Mouse (Mus musculus): ENCODE measurements around the gene Lrmda. TPM values are rescaled to one million over a fixed set of nuclear protein-coding genes. Genes with fewer than 3 reads are reported as not detected.

Gene Lrmda
- polyA plus RNA-seq, 1 experiment from 2014 or later = 1.8 TPM

- no peak for TF ChIP-seq CTCF (IDR thresholded peaks at IDR 0.05; ENCODE audit: low read depth)
- Histone ChIP-seq H3K4me3 (ENCODE audit: low read depth, low read length) (no peak overlapping the region), H3K27me3 (replicated peaks; ENCODE audit: control insufficient read depth, insufficient read depth, low read length) (no peaks in the 10 kb centered on the region), H3K9me3 (ENCODE audit: control insufficient read depth) (no peaks in the 10 kb centered on the region), H3K27ac (ENCODE audit: low read depth, low read length) (no peak overlapping the region), H3K36me3 (ENCODE audit: control insufficient read depth, insufficient read depth) (no peaks in the 10 kb centered on the region), H3K9ac (ENCODE audit: low read depth, low read length) (no peak overlapping the region), H3K4me2 (replicated peaks; ENCODE audit: low read depth) (no peak overlapping the region), H3K4me1 (replicated peaks; ENCODE audit: control insufficient read depth, insufficient read depth, low read length) (no peaks in the 10 kb centered on the region)
- 61% methylated on average over 7 of the region's 7 CpGs for whole genome bisulfite sequencing
- no peak for ATAC-seq
These were observed 208.9 kb downstream of the Lrmda start for GRCm38 (mm10) chr14:22228253-22228968.

DNA sequence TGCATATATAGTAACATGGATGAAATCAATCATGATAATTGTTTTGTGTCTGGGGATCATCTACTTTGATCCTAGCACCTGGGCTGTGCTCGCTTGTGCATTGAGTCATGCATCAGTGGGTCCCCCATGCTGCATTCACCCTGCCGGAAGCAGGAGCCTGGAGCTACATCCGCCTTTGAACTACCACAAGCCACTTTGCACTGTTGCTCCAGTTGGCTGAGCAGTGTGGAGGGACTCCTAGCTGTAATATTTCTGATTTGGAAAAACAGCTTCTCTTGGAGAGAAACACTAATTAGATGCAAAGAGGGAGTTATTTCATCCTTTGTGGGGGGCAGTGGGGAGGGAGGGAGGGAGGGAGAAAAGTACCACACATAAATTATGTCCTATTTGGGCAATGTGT is 220.8 kb downstream of the Lrmda start:
- Histone ChIP-seq H3K9ac (ENCODE audit: low read depth, low read length) (no peak overlapping the region), H3K36me3 (ENCODE audit: control insufficient read depth, insufficient read depth) (no peaks in the 10 kb centered on the region), H3K4me2 (replicated peaks; ENCODE audit: low read depth) (no peak overlapping the region), H3K27me3 (replicated peaks; ENCODE audit: control insufficient read depth, insufficient read depth, low read length) (no peaks in the 10 kb centered on the region), H3K4me1 (replicated peaks; ENCODE audit: control insufficient read depth, insufficient read depth, low read length) (no peaks in the 10 kb centered on the region), H3K9me3 (ENCODE audit: control insufficient read depth) (no peaks in the 10 kb centered on the region), H3K4me3 (ENCODE audit: low read depth, low read length) (no peak overlapping the region), H3K27ac (ENCODE audit: low read depth, low read length) (no peak overlapping the region)
- no peak for TF ChIP-seq CTCF (IDR thresholded peaks at IDR 0.05; ENCODE audit: low read depth)
- no peak for ATAC-seq
- 91% methylated on average over 3 of the region's 3 CpGs for WGBS

DNA sequence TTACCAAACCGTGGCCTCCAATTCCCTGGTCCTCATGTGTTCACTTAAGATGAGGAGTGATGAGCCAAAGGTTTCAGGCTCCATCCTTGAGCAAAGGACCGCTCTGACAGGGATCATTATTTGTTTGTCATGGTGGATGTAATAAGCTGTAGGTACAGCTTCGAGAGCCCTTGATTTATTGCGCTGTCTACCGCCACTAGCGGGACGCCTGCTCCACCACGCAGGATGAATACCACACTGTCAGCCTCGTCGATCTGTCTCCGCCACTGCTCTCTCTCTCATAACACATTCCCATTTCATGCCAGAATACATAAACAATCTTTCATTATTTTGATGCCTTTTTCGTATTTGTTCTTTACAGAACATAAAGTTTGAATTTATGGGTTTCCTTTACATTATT is 235.9 kb downstream of the Lrmda start:
- Histone ChIP-seq H3K4me1 (replicated peaks; ENCODE audit: control insufficient read depth, insufficient read depth, low read length) (no peaks in the 10 kb centered on the region), H3K27ac (ENCODE audit: low read depth, low read length) (no peak overlapping the region), H3K27me3 (replicated peaks; ENCODE audit: control insufficient read depth, insufficient read depth, low read length) (no peaks in the 10 kb centered on the region), H3K36me3 (ENCODE audit: control insufficient read depth, insufficient read depth) (no peaks in the 10 kb centered on the region), H3K9me3 (ENCODE audit: control insufficient read depth) (no peaks in the 10 kb centered on the region), H3K4me2 (replicated peaks; ENCODE audit: low read depth) (no peak overlapping the region), H3K4me3 (ENCODE audit: low read depth, low read length) (no peak overlapping the region), H3K9ac (ENCODE audit: low read depth, low read length) (no peak overlapping the region)
- no peak for TF ChIP-seq CTCF (IDR thresholded peaks at IDR 0.05; ENCODE audit: low read depth)
- no peak for ATAC-seq
- WGBS = 65% methylated on average over 12 of the region's 12 CpGs

DNA sequence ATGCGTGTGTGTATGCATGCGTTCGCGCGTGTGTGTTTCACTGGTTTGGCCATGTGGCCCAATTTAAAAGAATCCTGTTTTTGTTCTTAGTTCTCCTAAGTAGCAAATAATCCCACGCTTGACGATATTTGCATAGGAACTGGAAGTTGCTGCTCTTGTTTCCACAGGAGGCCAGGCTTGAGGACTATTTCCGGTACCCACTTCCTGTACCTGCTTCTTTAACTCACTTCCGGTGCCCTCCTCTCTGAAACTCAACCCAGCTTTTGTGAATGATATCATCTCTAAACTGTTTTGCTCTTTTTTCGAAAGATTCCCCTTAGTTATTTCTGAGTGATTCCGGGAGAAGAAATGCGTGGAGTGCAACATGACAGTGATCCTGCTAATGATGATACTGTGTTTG is 236.8 kb downstream of the Lrmda start:
- H3K4me3 ChIP-seq (ENCODE audit: low read depth, low read length) = no peak overlapping the region
- no peak for ATAC-seq
- no peak overlapping the region for H3K27ac ChIP-seq (ENCODE audit: low read depth, low read length)
- 85% methylated on average over 12 of the region's 12 CpGs for WGBS
- H3K9ac ChIP-seq (ENCODE audit: low read depth, low read length) = no peak overlapping the region
- H3K9me3 ChIP-seq (ENCODE audit: control insufficient read depth) = no peaks in the 10 kb centered on the region
- H3K4me1 ChIP-seq (replicated peaks; ENCODE audit: control insufficient read depth, insufficient read depth, low read length) = no peaks in the 10 kb centered on the region
- H3K36me3 ChIP-seq (ENCODE audit: control insufficient read depth, insufficient read depth) = no peaks in the 10 kb centered on the region
- no peak overlapping the region for H3K4me2 ChIP-seq (replicated peaks; ENCODE audit: low read depth)
- no peaks in the 10 kb centered on the region for H3K27me3 ChIP-seq (replicated peaks; ENCODE audit: control insufficient read depth, insufficient read depth, low read length)
- no peak for TF ChIP-seq CTCF (IDR thresholded peaks at IDR 0.05; ENCODE audit: low read depth)

DNA sequence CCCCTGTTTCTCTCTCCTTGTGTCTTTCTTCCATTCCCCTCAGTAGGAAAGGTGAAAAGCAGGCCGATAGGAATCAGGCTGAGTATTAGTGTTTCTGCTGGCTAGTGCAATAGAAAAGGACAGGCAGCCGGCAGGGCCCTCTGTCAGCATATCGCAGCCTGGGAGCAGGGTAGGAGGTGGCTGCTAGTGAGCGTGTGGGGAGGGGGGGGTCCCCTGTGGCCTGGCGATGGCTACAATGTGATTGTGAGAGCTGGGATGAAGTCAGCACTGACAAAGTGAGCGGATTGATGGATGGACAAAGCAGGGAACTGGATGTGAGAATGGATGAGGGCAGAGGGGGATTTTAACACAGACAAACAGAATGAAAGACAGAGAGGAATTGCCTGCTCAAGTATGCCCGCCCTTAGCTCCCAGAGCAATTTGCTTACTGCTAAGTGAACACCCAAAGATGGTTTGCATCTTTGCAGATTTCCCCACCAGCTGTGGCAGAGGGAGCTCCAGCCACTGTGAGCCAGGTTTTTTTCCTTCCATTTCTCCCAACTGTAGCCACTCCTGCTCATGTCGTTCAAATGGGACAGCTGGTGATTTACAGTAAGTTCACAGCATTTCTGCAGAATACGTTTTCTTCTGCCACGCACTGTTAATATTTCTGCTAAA is 240.0 kb downstream of the Lrmda start:
- Histone ChIP-seq H3K27me3 (replicated peaks; ENCODE audit: control insufficient read depth, insufficient read depth, low read length) (no peaks in the 10 kb centered on the region), H3K36me3 (ENCODE audit: control insufficient read depth, insufficient read depth) (no peaks in the 10 kb centered on the region), H3K4me3 (ENCODE audit: low read depth, low read length) (no peak overlapping the region), H3K4me1 (replicated peaks; ENCODE audit: control insufficient read depth, insufficient read depth, low read length) (no peaks in the 10 kb centered on the region), H3K9me3 (ENCODE audit: control insufficient read depth) (no peaks in the 10 kb centered on the region), H3K27ac (ENCODE audit: low read depth, low read length) (no peak overlapping the region), H3K4me2 (replicated peaks; ENCODE audit: low read depth) (no peak overlapping the region), H3K9ac (ENCODE audit: low read depth, low read length) (no peak overlapping the region)
- ATAC-seq = no peak
- 44% methylated on average over 10 of the region's 10 CpGs for WGBS
- TF ChIP-seq CTCF (IDR thresholded peaks at IDR 0.05; ENCODE audit: low read depth) = no peak; the same call in 1 of the 2 replicates

GRCm38 (mm10) chr14:22260033-22260419 is 240.5 kb downstream of the Lrmda start:
- no peaks in the 10 kb centered on the region for H3K9me3 ChIP-seq (ENCODE audit: control insufficient read depth)
- H3K4me2 ChIP-seq (replicated peaks; ENCODE audit: low read depth) = no peak overlapping the region
- no peaks in the 10 kb centered on the region for H3K36me3 ChIP-seq (ENCODE audit: control insufficient read depth, insufficient read depth)
- no peak overlapping the region for H3K9ac ChIP-seq (ENCODE audit: low read depth, low read length)
- H3K4me1 ChIP-seq (replicated peaks; ENCODE audit: control insufficient read depth, insufficient read depth, low read length) = no peaks in the 10 kb centered on the region
- no peaks in the 10 kb centered on the region for H3K27me3 ChIP-seq (replicated peaks; ENCODE audit: control insufficient read depth, insufficient read depth, low read length)
- no peak overlapping the region for H3K27ac ChIP-seq (ENCODE audit: low read depth, low read length)
- no peak for TF ChIP-seq CTCF (IDR thresholded peaks at IDR 0.05; ENCODE audit: low read depth)
- 57% methylated on average over 5 of the region's 5 CpGs for WGBS
- no peak overlapping the region for H3K4me3 ChIP-seq (ENCODE audit: low read depth, low read length)
- ATAC-seq = no peak

All from intestine, postnatal 0 days (tissue).